Comparison of ENCODE assay signal across 8 mouse cellular contexts in genomic region chr1:180778403-180778754, GRCm38 (mm10). TPM values are rescaled to one million over a fixed set of nuclear protein-coding genes. Genes with fewer than 3 reads are reported as not detected.
DNase-seq lines count a peak whose midpoint lies in the region; ATAC-seq and TF ChIP-seq lines count a peak whose summit lies in the region.

No protein-coding gene starts in this region.

- H3K27ac ChIP-seq in heart, embryonic 11.5 days (ENCODE audit: low read depth, low read length), result peak overlapping the region; percentile 94

- DNase-seq in heart, postnatal 25 days (ENCODE audit: low spot score), result no peak
- DNase-seq in G1E (ENCODE audit: low spot score) (no peak), adipocyte (ENCODE audit: low spot score) (no peak)
- DNase-seq in thymus, postnatal 0 days (ENCODE audit: low spot score), result no peak
- no peak for DNase-seq in ovary, adult 18-20 months (ENCODE audit: low spot score)

- H3K36me3 ChIP-seq in heart, embryonic 11.5 days (ENCODE audit: control insufficient read depth, insufficient read depth, low read length), result no peaks in the 10 kb centered on the region
- no peaks in the 10 kb centered on the region for H3K36me3 ChIP-seq in G1E (replicated peaks)

- intact Hi-C loops in heart, postnatal 25 days (cut with DNase I), result loop anchor here (2.0 to 5.0 kb wide), 2 partner anchors 34 to 74 kb away; partner anchors contain the start of genes H3f3a and Sde2

- H3K9me3 ChIP-seq in heart, embryonic 11.5 days (replicated peaks; ENCODE audit: control insufficient read depth, low read length), result peaks cover 4% of the 10 kb centered on the region; the same call in 1 of the 2 replicates
- peaks cover 13% of the 10 kb centered on the region for H3K9me3 ChIP-seq in G1E (replicated peaks)

- H3K9ac ChIP-seq in heart, embryonic 11.5 days (ENCODE audit: low read depth, low read length), result peak overlapping the region; percentile 87

- WGBS in heart, embryonic 11.5 days (ENCODE audit: insufficient replicate concordance), result under 1% methylated on average over 13 of the region's 13 CpGs

- H3K4me3 ChIP-seq in heart, embryonic 11.5 days (ENCODE audit: low read depth, low read length), result peak overlapping the region; percentile 70
- H3K4me3 ChIP-seq in G1E (ENCODE audit: low read depth, low read length), result peak overlapping the region; percentile 75

- H3K4me2 ChIP-seq in heart, embryonic 11.5 days, result peak overlapping the region; percentile 89

- H3K27me3 ChIP-seq in heart, embryonic 11.5 days (ENCODE audit: control insufficient read depth, insufficient read depth, low read length), result no peaks in the 10 kb centered on the region
- peaks cover 36% of the 10 kb centered on the region for H3K27me3 ChIP-seq in G1E (ENCODE audit: insufficient read depth, low read length)

- no peak for TF ChIP-seq CTCF in G1E (IDR thresholded peaks at IDR 0.05; ENCODE audit: low read depth, low read length)

- ATAC-seq in heart, embryonic 11.5 days (replicated peaks; ENCODE audit: insufficient number of reproducible peaks, low FRiP score, low TSS enrichment), result peak; percentile 32; the same call in 1 of the 2 replicates
- no peak for ATAC-seq in G1E (ENCODE audit: extremely low read depth, insufficient number of reproducible peaks, low FRiP score, poor library complexity, severe bottlenecking)
- peak; percentile 28 for ATAC-seq in granulocyte monocyte progenitor cell, adult 5-6 weeks (replicated peaks; ENCODE audit: poor library complexity, severe bottlenecking)
- peak; percentile 48 for ATAC-seq in megakaryocyte, adult 5-6 weeks (ENCODE audit: poor library complexity, severe bottlenecking)

- H3K4me1 ChIP-seq in heart, embryonic 11.5 days (ENCODE audit: control insufficient read depth, insufficient read depth, low read length), result peaks cover 17% of the 10 kb centered on the region
- peaks cover 49% of the 10 kb centered on the region for H3K4me1 ChIP-seq in G1E (ENCODE audit: insufficient read depth, low read depth, low read length)

RNA-seq across cellular contexts. Expression of gene H3f3a, which starts 35.4 kb away (rescaled TPM):
- polyA plus RNA-seq in heart, embryonic 11.5 days (2014; fragmentation: Nextera tagmentation; extraction: Ambion mirVana), result 1,894 and 1,931 TPM in 2 replicates
- 100 to 1,000 TPM; 494 to 517 TPM for total RNA-seq in heart, postnatal 25 days (2021)
- total RNA-seq in G1E (2014; fragmentation: Nextera tagmentation) (1,182 and 1,327 TPM in 2 replicates), G1E (2017) (2,511 and 3,138 TPM in 2 replicates)
- 1,136 and 1,527 TPM in 2 replicates for polyA plus RNA-seq in G1E (2012)
- total RNA-seq in granulocyte monocyte progenitor cell, adult 5-6 weeks (2014; fragmentation: Nextera tagmentation), result 1,208 and 1,212 TPM in 2 replicates
- total RNA-seq in granulocyte monocyte progenitor cell, adult 5-6 weeks (2017), result 1,574 and 1,754 TPM in 2 replicates
- 3,482 and 3,921 TPM in 2 replicates for total RNA-seq in megakaryocyte, adult 5-6 weeks (2015)
- 2,689 and 3,338 TPM in 2 replicates for total RNA-seq in megakaryocyte, adult 5-6 weeks (2017)
- 2,900 and 2,949 TPM in 2 replicates for polyA plus RNA-seq in thymus, postnatal 0 days (2015; fragmentation: Nextera tagmentation; extraction: Ambion mirVana)

RNA-seq across cellular contexts. Expression of gene Acbd3, which starts 52.5 kb away (rescaled TPM):
- 23.0 and 23.7 TPM in 2 replicates for polyA plus RNA-seq in heart, embryonic 11.5 days (2014; fragmentation: Nextera tagmentation; extraction: Ambion mirVana)
- 10 to 100 TPM; 22.6 to 24.8 TPM for total RNA-seq in heart, postnatal 25 days (2021)
- total RNA-seq in G1E (2014; fragmentation: Nextera tagmentation) (34.9 and 39.0 TPM in 2 replicates), G1E (2017) (47.7 and 57.1 TPM in 2 replicates)
- 8.2 and 9.0 TPM in 2 replicates for polyA plus RNA-seq in G1E (2012)
- total RNA-seq in granulocyte monocyte progenitor cell, adult 5-6 weeks (2014; fragmentation: Nextera tagmentation), result 23.5 and 26.5 TPM in 2 replicates
- 40.6 and 44.6 TPM in 2 replicates for total RNA-seq in granulocyte monocyte progenitor cell, adult 5-6 weeks (2017)
- total RNA-seq in megakaryocyte, adult 5-6 weeks (2015), result 25.2 and 27.1 TPM in 2 replicates
- 49.8 and 52.4 TPM in 2 replicates for total RNA-seq in megakaryocyte, adult 5-6 weeks (2017)
- polyA plus RNA-seq in thymus, postnatal 0 days (2015; fragmentation: Nextera tagmentation; extraction: Ambion mirVana), result 15.2 and 19.5 TPM in 2 replicates
